Mouse (Mus musculus): ENCODE results near the gene Fkbp2.

- no peak for TF ChIP-seq EP300 (IDR thresholded peaks at IDR 0.05; ENCODE audit: low read depth)
- no peak for TF ChIP-seq CTCF (IDR thresholded peaks at IDR 0.05; ENCODE audit: low read depth)
Observed at GRCm38 (mm10) chr19:6997721-6998290, 17.5 kb upstream of the Fkbp2 start.

Measured in heart, postnatal 0 days (tissue).